Mouse (Mus musculus) adrenal gland, adult (tissue): Measurements from ENCODE around the gene Scarb1.
A peak's percentile ranks its signal among the peaks of the same experiment; 100 is the strongest.

ENCODE experiments used
- DNase-seq, 2 experiments: peaks; one replicate each; pipeline ENCODE4 v3.0.0; 2022 to 2023; ENCODE audit warnings: low spot score in 1 of 2; ENCODE audit not compliant: inconsistent age in 2 of 2

Scarb1 gene

DNA sequence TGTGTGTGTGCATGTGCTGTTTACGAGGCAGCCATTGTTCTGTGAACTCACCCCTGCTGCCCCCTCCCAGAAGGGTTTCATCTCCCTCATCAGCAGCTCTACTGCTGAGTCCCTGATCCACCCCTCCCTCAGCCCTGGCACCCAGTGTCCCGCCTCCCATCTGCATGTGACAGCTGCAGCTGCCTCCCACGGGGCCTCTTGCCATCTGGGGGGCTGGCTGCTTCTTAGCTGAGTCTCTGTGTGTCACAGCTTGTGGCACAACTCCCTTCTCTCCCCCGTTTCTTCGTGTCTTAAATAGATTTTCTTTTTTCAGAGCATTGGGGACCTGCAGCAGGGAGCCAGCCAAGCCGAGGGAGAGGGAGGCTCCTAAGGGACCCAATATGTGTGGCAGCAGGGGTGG is 97.0 kb downstream of the Scarb1 start:
- DNase-seq: no peak

DNA sequence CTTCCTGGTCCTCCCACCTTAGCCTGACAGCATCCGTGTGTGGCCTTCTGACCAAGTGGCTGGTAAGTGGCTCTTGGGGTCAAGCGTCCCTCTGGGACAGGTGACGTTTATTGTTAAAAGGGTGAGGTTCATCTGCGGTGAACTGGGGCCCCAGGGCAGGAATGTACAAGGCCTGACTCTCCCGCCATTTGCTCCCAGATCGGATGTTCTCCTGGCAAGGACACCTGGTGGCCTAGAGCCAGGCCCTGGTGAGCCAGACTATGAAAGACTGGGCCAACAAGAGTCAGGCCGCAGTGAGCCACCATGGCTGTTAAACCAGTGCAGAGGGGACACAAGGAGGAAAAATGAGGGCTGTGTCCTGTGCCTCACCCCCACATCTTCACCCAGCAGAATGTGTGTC is 98.8 kb downstream of the Scarb1 start:
- peak in 1 of 2 experiments; percentile 67 for DNase-seq

DNA sequence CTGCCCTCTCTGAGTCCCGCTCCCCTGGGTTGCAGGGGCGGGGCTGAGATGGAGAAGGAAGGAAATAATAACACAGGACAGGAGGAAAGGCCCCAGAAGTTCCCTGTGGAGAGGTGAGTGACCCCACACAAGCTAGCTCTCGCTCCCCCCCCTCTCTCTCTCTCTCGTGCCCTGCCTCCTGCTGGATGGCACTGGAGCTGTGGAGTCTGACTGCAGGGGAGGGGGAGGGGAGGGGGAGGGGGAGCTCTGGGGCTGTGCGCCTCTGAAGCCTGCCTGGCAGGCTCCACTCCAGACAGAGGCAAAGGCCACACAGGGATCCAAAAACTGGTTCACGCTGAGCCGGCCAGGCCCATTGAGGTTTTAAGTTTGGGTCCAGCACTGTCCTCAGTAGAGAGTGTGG is 99.3 kb downstream of the Scarb1 start:
- no peak for DNase-seq

DNA sequence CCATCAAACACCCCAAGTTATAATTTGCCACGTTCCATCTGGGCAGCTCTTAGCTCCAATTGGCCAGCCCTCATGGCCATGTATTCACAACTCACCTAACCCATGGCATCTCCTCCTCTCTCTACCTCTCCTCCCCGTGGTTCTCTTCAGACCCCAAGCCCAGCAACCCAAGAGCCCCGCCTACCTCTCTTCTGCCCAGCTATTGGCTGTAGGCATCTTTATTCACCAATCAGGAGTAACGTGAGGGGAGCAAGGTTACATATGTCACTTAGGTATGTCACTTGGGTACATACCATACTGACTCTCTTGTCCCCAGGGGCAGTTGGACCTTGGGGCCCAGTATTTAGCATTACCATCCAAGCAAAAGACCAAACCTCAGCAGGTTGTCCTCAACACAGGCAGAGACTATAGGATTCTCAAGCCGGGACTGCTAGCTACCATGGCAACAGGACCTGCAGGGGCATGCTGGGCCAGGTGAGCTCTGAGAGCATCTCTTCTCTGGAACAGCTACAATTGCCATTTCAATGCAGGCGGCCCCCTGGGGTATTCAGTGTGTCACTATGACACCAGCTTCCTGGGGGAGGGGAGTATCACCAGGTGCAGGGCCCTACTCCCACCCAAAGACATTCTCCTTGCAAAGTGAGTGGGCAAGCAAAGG is 100.6 kb downstream of the Scarb1 start:
- DNase-seq: no peak

DNA sequence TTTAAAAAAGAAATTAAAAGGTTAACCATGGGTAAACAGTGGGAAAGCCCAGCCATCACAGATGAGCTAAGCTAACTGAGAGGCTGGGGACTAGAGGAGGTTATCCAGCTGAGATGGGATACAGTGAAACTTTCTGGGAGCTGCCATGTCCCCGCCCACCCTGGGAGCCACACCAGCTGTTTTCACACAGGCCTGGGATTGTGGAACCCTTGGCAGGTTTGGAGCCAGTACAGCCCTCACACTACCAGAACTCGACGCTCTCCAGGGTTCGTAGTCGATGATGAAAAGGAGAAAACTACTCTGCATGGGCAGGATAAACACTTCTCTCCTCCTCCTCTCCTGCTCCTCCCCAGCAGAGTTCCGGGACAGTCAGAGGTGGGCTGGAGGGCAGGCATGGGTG is 105.0 kb downstream of the Scarb1 start:
- no peak for DNase-seq

GRCm38 (mm10) chr5:125235398-125235797 is 105.5 kb downstream of the Scarb1 start:
- peak in 1 of 2 experiments; percentile 63 for DNase-seq

DNA sequence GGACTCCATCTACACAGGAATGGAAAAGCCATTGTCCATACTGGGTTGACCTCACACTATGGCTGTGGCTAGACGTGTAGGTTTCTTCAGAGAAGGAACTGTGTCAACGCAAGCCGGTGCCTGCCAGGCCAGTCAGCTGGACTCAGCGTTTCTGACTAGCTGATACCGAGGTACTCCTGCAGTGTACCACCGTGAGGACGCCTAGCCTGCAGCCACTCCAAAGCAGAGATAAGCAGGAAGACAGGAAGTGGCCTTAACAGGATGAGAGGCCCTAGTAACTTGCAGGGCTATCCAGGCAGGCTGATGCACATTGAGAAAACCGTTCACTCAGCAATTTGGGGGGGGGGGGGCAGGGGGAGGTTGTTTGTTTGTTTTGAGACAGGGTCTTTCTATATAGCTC is 106.5 kb downstream of the Scarb1 start:
- DNase-seq: no peak

DNA sequence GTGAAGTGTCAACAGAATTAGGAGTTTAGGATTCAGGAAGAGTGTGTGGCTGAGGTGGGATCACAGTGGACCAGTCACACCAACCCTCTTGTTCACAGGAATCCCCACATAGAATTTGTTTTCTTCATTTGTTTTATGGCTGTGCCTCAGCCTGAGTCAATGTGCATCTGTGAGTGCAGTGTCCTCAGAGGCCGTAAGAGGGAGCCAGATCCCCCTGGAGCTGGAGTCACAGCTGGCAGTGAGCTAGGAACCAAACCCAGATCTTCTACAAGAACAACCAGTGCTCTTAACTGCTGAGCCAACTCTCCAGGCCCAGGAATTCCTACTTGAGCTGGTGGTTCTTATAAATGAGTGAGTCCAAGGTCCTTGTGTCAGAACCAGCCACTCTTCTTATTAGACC is 107.4 kb downstream of the Scarb1 start:
- peak in 1 of 2 experiments; percentile 26 for DNase-seq

GRCm38 (mm10) chr5:125232443-125232979 is 108.4 kb downstream of the Scarb1 start:
- no peak for DNase-seq

GRCm38 (mm10) chr5:125230463-125230862 is 110.4 kb downstream of the Scarb1 start:
- DNase-seq: no peak

DNA sequence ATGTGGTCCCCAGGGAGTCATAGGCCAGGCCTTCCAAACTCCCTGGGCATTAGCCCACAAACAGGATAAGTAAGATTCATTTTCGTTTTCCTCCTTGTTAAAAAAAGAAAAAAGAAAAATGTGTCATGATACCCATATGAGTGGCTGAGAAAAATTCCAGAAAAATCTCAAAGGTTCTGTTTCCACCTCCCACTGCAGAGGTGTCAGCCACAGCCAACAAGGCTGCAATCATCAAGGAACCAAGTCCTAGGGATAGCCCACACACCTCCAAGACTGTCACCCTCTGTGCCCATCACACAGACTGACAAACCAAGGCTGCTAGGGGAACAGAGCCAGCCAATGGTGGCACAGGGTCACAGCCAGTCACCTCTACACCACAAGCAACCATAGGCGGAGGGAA is 111.8 kb downstream of the Scarb1 start:
- no peak for DNase-seq

DNA sequence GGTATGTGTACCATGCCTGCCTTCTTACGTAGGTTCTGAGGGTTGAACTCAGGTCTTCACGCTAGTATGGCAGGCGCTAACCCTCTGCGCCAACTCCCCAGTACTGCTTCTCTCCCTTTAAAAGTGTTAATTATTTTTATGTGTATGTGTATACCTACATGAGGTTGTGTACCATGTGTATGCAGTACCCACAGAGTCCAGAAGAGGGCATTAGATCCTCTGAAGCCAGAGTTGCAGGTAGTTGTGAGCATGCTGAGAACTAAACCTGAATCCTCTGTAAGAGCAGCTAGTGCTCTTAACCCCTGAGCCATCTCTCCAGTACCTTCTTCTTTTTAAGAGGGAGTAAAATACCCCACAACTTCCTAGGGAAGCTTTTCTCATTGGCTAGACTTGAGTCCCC is 113.2 kb downstream of the Scarb1 start:
- no peak for DNase-seq
